Mouse (Mus musculus) liver, embryonic 12.5 days (tissue): ENCODE measurements around the gene Papss1. TPM values are rescaled to one million over a fixed set of nuclear protein-coding genes. Genes with fewer than 3 reads are reported as not detected.

Source experiments
- ATAC-seq: fragments of 200-750 bp; cut with Nextera tagmentation; 2 replicates; pipeline ENCODE4 v1.8.0; 2017; ENCODE audit warnings: moderate number of reproducible peaks, mild to moderate bottlenecking, moderate library complexity
- H3K27ac ChIP-seq: fragments of 300-500 bp; sonication (generic); 2 replicates; pipeline ENCODE4 v1.5.1; 2016; ENCODE audit warnings: mild to moderate bottlenecking
- H3K27me3 ChIP-seq: fragments of 300-500 bp; sonication (generic); replicated peaks from 2 replicates; pipeline ENCODE4 v1.6.1; 2016; ENCODE audit warnings: mild to moderate bottlenecking, moderate library complexity
- H3K36me3 ChIP-seq: fragments of 300-500 bp; sonication (generic); 2 replicates; pipeline ENCODE4 v1.6.1; 2016; ENCODE audit warnings: mild to moderate bottlenecking, moderate library complexity
- H3K4me1 ChIP-seq: fragments of 300-500 bp; sonication (generic); 2 replicates; pipeline ENCODE4 v1.6.1; 2016
- H3K4me2 ChIP-seq: fragments of 300-500 bp; sonication (generic); 2 replicates; pipeline ENCODE4 v1.6.1; 2016; ENCODE audit warnings: mild to moderate bottlenecking, moderate library complexity
- H3K4me3 ChIP-seq: fragments of 300-500 bp; sonication (generic); 2 replicates; pipeline ENCODE4 v1.5.1; 2016; ENCODE audit warnings: mild to moderate bottlenecking, moderate library complexity
- H3K9ac ChIP-seq: fragments of 300-500 bp; sonication (generic); 2 replicates; pipeline ENCODE4 v1.6.1; 2016; ENCODE audit warnings: mild to moderate bottlenecking, moderate library complexity
- H3K9me3 ChIP-seq: fragments of 300-500 bp; sonication (generic); replicated peaks from 2 replicates; pipeline ENCODE4 v1.6.1; 2016; ENCODE audit warnings: mild to moderate bottlenecking, moderate library complexity
- WGBS: fragments of 180-500 bp; shearing (Covaris S2); methylation state at CpG from one replicate; pipeline ENCODE4 v1.1.7; 2016; ENCODE audit not compliant: insufficient replicate concordance; 5-methylcytosine and 5-hydroxymethylcytosine counted together
- polyA plus RNA-seq: library from polyadenylated mRNA; unstranded; fragments of >200 nt; fragmentation: Nextera tagmentation; extraction: Ambion mirVana; gene quantifications from 2 replicates; pipeline ENCODE4 v1.2.1, GENCODE M21; 2016

The Papss1 gene
- polyA plus RNA-seq, 1 experiment from 2014 or later, result 15.1 TPM

- Histone ChIP-seq H3K27me3 (no peaks in the 10 kb centered on the region), H3K4me1 (no peaks in the 10 kb centered on the region), H3K4me2 (no peak overlapping the region), H3K27ac (no peak overlapping the region), H3K9me3 (no peaks in the 10 kb centered on the region), H3K36me3 (no peaks in the 10 kb centered on the region; the same call in 1 of the 2 replicates), H3K4me3 (no peak overlapping the region), H3K9ac (no peak overlapping the region)
- 44% methylated on average over 20 of the region's 20 CpGs for WGBS
- no peak for ATAC-seq
Measured at GRCm38 (mm10) chr3:131642681-131643292, 78.2 kb downstream of the Papss1 start.

GRCm38 (mm10) chr3:131645203-131645602, 80.6 kb downstream of the Papss1 start:
- WGBS, result 69% methylated on average over 5 of the region's 5 CpGs
- no peak for ATAC-seq
- H3K27ac ChIP-seq, result no peak overlapping the region

DNA sequence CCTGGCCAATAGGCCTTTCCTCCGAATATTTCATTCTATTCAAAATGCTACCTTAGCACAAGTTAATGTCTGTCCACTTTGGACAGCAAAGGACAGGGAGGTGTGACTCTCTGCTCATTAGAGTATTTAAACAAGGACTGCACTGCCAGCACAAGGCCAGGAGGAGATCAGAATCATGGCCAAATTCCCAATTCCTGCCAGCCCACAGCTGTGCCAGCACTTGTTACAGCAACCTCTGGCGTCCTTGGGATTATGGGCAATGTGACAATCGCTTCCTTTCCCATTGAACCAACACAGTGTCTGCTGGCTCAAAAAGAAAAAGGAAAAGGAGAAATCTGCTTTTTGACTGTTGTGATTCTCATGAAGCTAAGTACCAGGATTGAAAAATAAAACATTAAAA, 89.8 kb downstream of the Papss1 start:
- H3K27ac ChIP-seq, result no peak overlapping the region
- no peak overlapping the region for H3K4me2 ChIP-seq
- H3K36me3 ChIP-seq, result no peaks in the 10 kb centered on the region
- WGBS, result 59% methylated on average over 3 of the region's 3 CpGs
- no peak for ATAC-seq
- H3K9ac ChIP-seq, result no peak overlapping the region
- no peaks in the 10 kb centered on the region for H3K9me3 ChIP-seq
- no peak overlapping the region for H3K4me3 ChIP-seq
- H3K4me1 ChIP-seq, result no peaks in the 10 kb centered on the region
- no peaks in the 10 kb centered on the region for H3K27me3 ChIP-seq

More at GRCm38 (mm10) chr3:131645203-131645602, 80.6 kb downstream of the Papss1 start:
- Histone ChIP-seq H3K9ac (no peak overlapping the region), H3K4me1 (no peaks in the 10 kb centered on the region), H3K27me3 (no peaks in the 10 kb centered on the region), H3K4me3 (no peak overlapping the region), H3K4me2 (no peak overlapping the region), H3K36me3 (no peaks in the 10 kb centered on the region; the same call in 1 of the 2 replicates), H3K9me3 (no peaks in the 10 kb centered on the region)

DNA sequence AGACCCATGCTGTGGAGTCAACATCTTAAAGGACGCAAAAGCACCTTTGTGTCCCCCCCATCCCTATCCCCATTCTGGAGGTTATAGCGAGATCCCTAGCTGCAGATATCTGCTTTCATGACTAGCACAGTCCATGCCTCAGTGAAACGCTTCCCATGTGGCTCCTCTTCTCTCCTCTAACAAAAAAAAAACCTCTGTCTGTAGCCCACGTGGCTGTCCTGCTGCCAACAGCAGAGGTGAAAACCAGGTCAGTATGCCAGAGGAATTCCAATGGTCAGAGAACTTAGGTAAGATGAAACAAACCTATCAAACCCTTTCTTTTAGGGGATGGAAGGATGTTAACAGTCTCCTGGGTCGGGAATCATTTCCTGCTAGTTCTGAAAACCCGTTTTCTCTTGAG, 91.5 kb downstream of the Papss1 start:
- H3K9me3 ChIP-seq, result no peaks in the 10 kb centered on the region
- no peaks in the 10 kb centered on the region for H3K4me1 ChIP-seq
- no peaks in the 10 kb centered on the region for H3K27me3 ChIP-seq
- H3K4me3 ChIP-seq, result no peak overlapping the region
- H3K4me2 ChIP-seq, result no peak overlapping the region
- no peaks in the 10 kb centered on the region for H3K36me3 ChIP-seq
- WGBS, result 51% methylated on average over 6 of the region's 6 CpGs
- H3K9ac ChIP-seq, result no peak overlapping the region
- no peak overlapping the region for H3K27ac ChIP-seq
- no peak for ATAC-seq

GRCm38 (mm10) chr3:131660126-131660525, 95.6 kb downstream of the Papss1 start:
- Histone ChIP-seq H3K9ac (no peak overlapping the region), H3K4me3 (no peak overlapping the region), H3K4me1 (no peaks in the 10 kb centered on the region), H3K27ac (no peak overlapping the region), H3K4me2 (no peak overlapping the region), H3K36me3 (no peaks in the 10 kb centered on the region), H3K27me3 (no peaks in the 10 kb centered on the region), H3K9me3 (no peaks in the 10 kb centered on the region)
- ATAC-seq, result no peak

- H3K36me3 ChIP-seq, result no peaks in the 10 kb centered on the region
- H3K4me2 ChIP-seq, result no peak overlapping the region
- no peaks in the 10 kb centered on the region for H3K27me3 ChIP-seq
- H3K4me1 ChIP-seq, result no peaks in the 10 kb centered on the region
- H3K4me3 ChIP-seq, result no peak overlapping the region
- no peak overlapping the region for H3K27ac ChIP-seq
- no peaks in the 10 kb centered on the region for H3K9me3 ChIP-seq
- H3K9ac ChIP-seq, result no peak overlapping the region
- no peak for ATAC-seq
- WGBS, result 66% methylated on average over 4 of the region's 4 CpGs
Measured at GRCm38 (mm10) chr3:131660629-131661028, 96.1 kb downstream of the Papss1 start.

- Histone ChIP-seq H3K36me3 (no peaks in the 10 kb centered on the region), H3K4me2 (no peak overlapping the region), H3K27ac (no peak overlapping the region), H3K27me3 (no peaks in the 10 kb centered on the region), H3K4me3 (no peak overlapping the region), H3K9me3 (no peaks in the 10 kb centered on the region), H3K9ac (no peak overlapping the region), H3K4me1 (no peaks in the 10 kb centered on the region)
- ATAC-seq, result no peak
- WGBS, result 64% methylated on average over 5 of the region's 5 CpGs
Measured at GRCm38 (mm10) chr3:131662589-131663148, 98.1 kb downstream of the Papss1 start.

DNA sequence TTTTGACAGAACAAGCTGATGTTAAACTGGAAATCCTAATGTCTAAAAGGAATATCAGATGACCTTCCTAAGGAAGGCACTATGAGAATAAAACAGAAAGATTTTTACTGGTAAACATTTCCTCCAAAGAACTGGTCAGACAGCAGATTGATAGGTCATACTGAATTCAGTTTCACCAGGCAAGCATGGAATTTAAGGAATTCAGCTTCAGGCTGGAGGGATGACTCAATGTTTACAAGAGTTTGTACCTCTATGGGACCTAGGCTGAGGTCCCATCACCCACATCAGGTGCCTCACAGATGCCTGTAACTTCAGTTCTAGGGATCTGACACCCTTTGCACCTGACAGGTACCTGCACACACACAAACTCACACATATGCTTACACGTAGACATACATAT, 105.3 kb downstream of the Papss1 start:
- 37% methylated on average over 1 of the region's 1 CpGs for WGBS
- no peak overlapping the region for H3K9ac ChIP-seq
- no peaks in the 10 kb centered on the region for H3K36me3 ChIP-seq

GRCm38 (mm10) chr3:131686106-131686505, 121.5 kb downstream of the Papss1 start:
- 75% methylated on average over 12 of the region's 12 CpGs for WGBS
- no peak for ATAC-seq
- H3K36me3 ChIP-seq, result no peaks in the 10 kb centered on the region
- H3K27ac ChIP-seq, result no peak overlapping the region
- H3K9me3 ChIP-seq, result no peaks in the 10 kb centered on the region
- H3K4me2 ChIP-seq, result no peak overlapping the region
- H3K4me1 ChIP-seq, result no peaks in the 10 kb centered on the region
- no peaks in the 10 kb centered on the region for H3K27me3 ChIP-seq
- H3K4me3 ChIP-seq, result no peak overlapping the region
- no peak overlapping the region for H3K9ac ChIP-seq

More for the DNA sequence above, 105.3 kb downstream of the Papss1 start:
- Histone ChIP-seq H3K4me2 (no peak overlapping the region), H3K4me3 (no peak overlapping the region), H3K27me3 (no peaks in the 10 kb centered on the region), H3K9me3 (no peaks in the 10 kb centered on the region), H3K27ac (no peak overlapping the region), H3K4me1 (no peaks in the 10 kb centered on the region)
- ATAC-seq, result no peak

GRCm38 (mm10) chr3:131689949-131690348, 125.4 kb downstream of the Papss1 start:
- Histone ChIP-seq H3K27me3 (no peaks in the 10 kb centered on the region), H3K9ac (no peak overlapping the region), H3K4me2 (no peak overlapping the region), H3K9me3 (no peaks in the 10 kb centered on the region), H3K4me1 (no peaks in the 10 kb centered on the region), H3K27ac (no peak overlapping the region), H3K4me3 (no peak overlapping the region), H3K36me3 (no peaks in the 10 kb centered on the region)
- no peak for ATAC-seq
- WGBS, result 85% methylated on average over 11 of the region's 11 CpGs

- WGBS, result 70% methylated on average over 7 of the region's 7 CpGs
- no peak for ATAC-seq
- H3K4me2 ChIP-seq, result no peak overlapping the region
- no peaks in the 10 kb centered on the region for H3K9me3 ChIP-seq
- H3K36me3 ChIP-seq, result no peaks in the 10 kb centered on the region
- no peak overlapping the region for H3K4me3 ChIP-seq
- no peaks in the 10 kb centered on the region for H3K4me1 ChIP-seq
- H3K27ac ChIP-seq, result no peak overlapping the region
- H3K27me3 ChIP-seq, result no peaks in the 10 kb centered on the region
- no peak overlapping the region for H3K9ac ChIP-seq
Measured at GRCm38 (mm10) chr3:131690543-131690942, 126.0 kb downstream of the Papss1 start.

DNA sequence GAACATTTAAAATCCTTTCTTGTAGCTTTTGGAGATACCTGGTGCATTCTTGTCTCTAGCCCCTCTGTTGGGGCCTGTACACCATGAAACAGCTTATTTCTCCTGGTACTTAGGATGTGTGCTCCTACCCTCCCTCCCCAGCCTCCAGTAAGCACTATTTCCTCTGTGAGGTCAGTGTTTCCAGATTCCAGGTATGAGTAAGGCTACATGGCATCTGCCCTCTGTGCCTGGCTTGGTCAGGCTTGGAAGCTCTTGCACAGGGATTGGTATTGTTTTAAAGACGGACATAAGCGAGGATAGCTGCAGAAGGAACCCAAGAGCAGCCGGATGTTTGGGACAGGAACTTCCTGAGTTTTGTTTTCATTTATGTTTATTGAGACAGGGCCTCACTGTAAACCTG, 126.6 kb downstream of the Papss1 start:
- no peaks in the 10 kb centered on the region for H3K4me1 ChIP-seq
- H3K27ac ChIP-seq, result no peak overlapping the region
- no peak for ATAC-seq
- H3K27me3 ChIP-seq, result no peaks in the 10 kb centered on the region
- no peak overlapping the region for H3K4me2 ChIP-seq
- H3K4me3 ChIP-seq, result no peak overlapping the region
- H3K9me3 ChIP-seq, result no peaks in the 10 kb centered on the region
- H3K36me3 ChIP-seq, result no peaks in the 10 kb centered on the region
- WGBS, result 66% methylated on average over 3 of the region's 3 CpGs
- no peak overlapping the region for H3K9ac ChIP-seq
